In the genomic region with DNA sequence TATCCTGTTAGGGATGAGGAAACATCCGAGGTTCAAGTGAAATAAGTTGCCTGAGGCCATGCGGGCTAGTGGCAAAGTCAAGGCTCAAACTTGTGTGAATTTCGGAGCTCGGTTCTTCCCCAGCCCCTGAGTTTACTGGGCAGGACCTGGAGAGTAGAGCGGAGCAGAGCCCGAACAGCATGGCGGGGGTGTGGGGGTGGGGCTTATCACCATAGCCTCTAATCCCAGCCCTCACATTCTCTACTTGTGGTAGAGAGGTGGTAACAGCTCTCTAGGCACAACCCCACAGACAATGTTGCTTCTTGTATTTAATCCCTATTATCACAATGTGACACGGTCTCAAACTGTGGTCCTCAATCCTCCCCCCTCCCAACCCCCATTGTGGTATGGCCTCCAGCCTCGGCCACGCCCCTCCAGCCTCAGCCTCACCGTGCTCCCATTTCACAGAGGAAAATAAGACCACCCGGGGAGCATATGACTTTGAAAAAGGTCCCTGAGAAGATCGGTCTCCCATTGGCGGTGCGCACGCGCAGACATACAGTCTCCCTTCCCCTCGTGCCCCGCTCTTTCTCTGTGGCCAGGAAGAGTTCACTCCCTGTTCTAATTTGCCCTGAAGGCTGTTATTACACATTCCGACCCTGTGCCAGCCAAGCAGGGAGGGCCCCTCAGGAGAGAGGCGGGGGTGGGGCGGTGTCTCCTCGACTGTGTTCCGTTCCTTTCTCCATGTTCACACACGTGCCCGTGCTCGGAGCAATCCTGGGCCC, we compare ENCODE assay signal across 8 mouse cellular contexts. TPM values are rescaled to one million over a fixed set of nuclear protein-coding genes. Genes with fewer than 3 reads are reported as not detected.
DNase-seq lines count a peak whose midpoint lies in the region; ATAC-seq and TF ChIP-seq lines count a peak whose summit lies in the region.

No protein-coding gene starts in this region.

- peak; percentile 70 for ATAC-seq in embryonic facial prominence, embryonic 13.5 days (ENCODE audit: insufficient number of reproducible peaks, insufficient read depth, low FRiP score, low TSS enrichment, low read depth)
- ATAC-seq in hindbrain, embryonic 15.5 days (ENCODE audit: low FRiP score, low read depth) = peak; percentile 51
- ATAC-seq in liver, embryonic 12.5 days = peak; percentile 69

- peak overlapping the region; percentile 76 for H3K4me3 ChIP-seq in E14TG2a.4 (replicated peaks; ENCODE audit: low read length)
- peak overlapping the region; percentile 57 to 67 for H3K4me3 ChIP-seq in ES-E14 (ENCODE audit: insufficient read depth in 1 of 2, low read depth in 1 of 2, low read length in 2 of 2, poor library complexity in 1 of 2, severe bottlenecking in 1 of 2)
- peak overlapping the region; percentile 31 for H3K4me3 ChIP-seq in embryonic facial prominence, embryonic 13.5 days
- H3K4me3 ChIP-seq in hindbrain, embryonic 15.5 days = peak overlapping the region; percentile 32
- peak overlapping the region; percentile 44 for H3K4me3 ChIP-seq in liver, embryonic 12.5 days
- H3K4me3 ChIP-seq in myocyte = no peak overlapping the region

- in situ Hi-C loops in ES-E14 (cut with MboI; ENCODE audit: low sequenced_read_pairs in 2 of 2, unreplicated experiment in 2 of 2) = no loop called here

- H3K36me3 ChIP-seq in E14TG2a.4 (ENCODE audit: insufficient read depth, low read length) (no peaks in the 10 kb centered on the region), ES-E14 (ENCODE audit: control insufficient read depth, insufficient read depth, low read length, poor library complexity, severe bottlenecking) (no peaks in the 10 kb centered on the region), myocyte (ENCODE audit: control insufficient read depth, insufficient read depth) (no peaks in the 10 kb centered on the region)
- no peaks in the 10 kb centered on the region for H3K36me3 ChIP-seq in embryonic facial prominence, embryonic 13.5 days
- no peaks in the 10 kb centered on the region for H3K36me3 ChIP-seq in hindbrain, embryonic 15.5 days
- H3K36me3 ChIP-seq in liver, embryonic 12.5 days = no peaks in the 10 kb centered on the region

- peak overlapping the region; percentile 62; the same call in 1 of the 2 replicates for H3K9ac ChIP-seq in ES-E14 (ENCODE audit: insufficient read depth, low read depth, low read length, poor library complexity, severe bottlenecking)
- peak overlapping the region; percentile 49 for H3K9ac ChIP-seq in embryonic facial prominence, embryonic 13.5 days
- H3K9ac ChIP-seq in hindbrain, embryonic 15.5 days = peak overlapping the region; percentile 20; the same call in 1 of the 2 replicates
- peak overlapping the region; percentile 50 for H3K9ac ChIP-seq in liver, embryonic 12.5 days

- H3K4me1 ChIP-seq in E14TG2a.4 (replicated peaks; ENCODE audit: low read depth, low read length) (peaks cover 50% of the 10 kb centered on the region), ES-E14 (ENCODE audit: control insufficient read depth in 2 of 2, insufficient read depth in 2 of 2, low read length in 2 of 2, poor library complexity in 1 of 2) (peaks cover 0 to 12% of the 10 kb centered on the region in 2 experiments; a peak in 2 of 4 replicates)
- peaks cover 63% of the 10 kb centered on the region for H3K4me1 ChIP-seq in embryonic facial prominence, embryonic 13.5 days
- peaks cover 20% of the 10 kb centered on the region for H3K4me1 ChIP-seq in hindbrain, embryonic 15.5 days (replicated peaks)
- peaks cover 61% of the 10 kb centered on the region for H3K4me1 ChIP-seq in liver, embryonic 12.5 days

- TF ChIP-seq POLR2A in myocyte (IDR thresholded peaks at IDR 0.05; ENCODE audit: insufficient read length, low read depth) = no peak

- peak overlapping the region; percentile 58 for H3K4me2 ChIP-seq in embryonic facial prominence, embryonic 13.5 days
- peak overlapping the region; percentile 62 for H3K4me2 ChIP-seq in hindbrain, embryonic 15.5 days
- peak overlapping the region; percentile 71 for H3K4me2 ChIP-seq in liver, embryonic 12.5 days
- H3K4me2 ChIP-seq in myocyte (ENCODE audit: low read depth) = peak overlapping the region; percentile 34

- H3K27ac ChIP-seq in ES-E14 (ENCODE audit: insufficient read depth, low read depth, low read length, poor library complexity, severe bottlenecking) = 0 out of 2 replicates have a peak overlapping the region, but pooled peaks have one; percentile 29
- H3K27ac ChIP-seq in embryonic facial prominence, embryonic 13.5 days = peak overlapping the region; percentile 85
- no peak overlapping the region for H3K27ac ChIP-seq in hindbrain, embryonic 15.5 days (replicated peaks)
- peak overlapping the region; percentile 23 for H3K27ac ChIP-seq in liver, embryonic 12.5 days

- peak; percentile 80 for DNase-seq in ES-E14 (ENCODE audit: low read depth, low spot score)
- no peak for DNase-seq in spleen, postnatal 4 days (ENCODE audit: low spot score in 2 of 2)
- no peak for DNase-seq in left cerebral cortex, adult 11 months (ENCODE audit: low spot score)

- WGBS in embryonic facial prominence, embryonic 13.5 days = 2% methylated on average over 27 of the region's 27 CpGs
- 1% methylated on average over 27 of the region's 27 CpGs for WGBS in hindbrain, embryonic 15.5 days
- 3% methylated on average over 27 of the region's 27 CpGs for WGBS in liver, embryonic 12.5 days (ENCODE audit: insufficient replicate concordance)

- H3ac ChIP-seq in myocyte (ENCODE audit: control insufficient read depth, insufficient read length) = no peak overlapping the region

- H3K79me2 ChIP-seq in myocyte (ENCODE audit: control insufficient read depth, insufficient read depth) = no peaks in the 10 kb centered on the region

- TF ChIP-seq CTCF in E14TG2a.4 (conservative IDR thresholded peaks at IDR 0.05; ENCODE audit: low read length) = no peak

- no peaks in the 10 kb centered on the region for H3K9me3 ChIP-seq in E14TG2a.4 (ENCODE audit: low read length)
- no peaks in the 10 kb centered on the region for H3K9me3 ChIP-seq in ES-E14 (ENCODE audit: control insufficient read depth, insufficient read depth, low read depth, low read length)
- H3K9me3 ChIP-seq in embryonic facial prominence, embryonic 13.5 days = no peaks in the 10 kb centered on the region
- H3K9me3 ChIP-seq in hindbrain, embryonic 15.5 days = no peaks in the 10 kb centered on the region
- no peaks in the 10 kb centered on the region for H3K9me3 ChIP-seq in liver, embryonic 12.5 days (replicated peaks)

- H3K27me3 ChIP-seq in E14TG2a.4 (ENCODE audit: insufficient read depth, low read length) = peaks cover 19% of the 10 kb centered on the region
- peaks cover 3% of the 10 kb centered on the region; the same call in 1 of the 2 replicates for H3K27me3 ChIP-seq in embryonic facial prominence, embryonic 13.5 days
- 0 out of 2 replicates have a peak, but pooled peaks cover 2% of the 10 kb centered on the region for H3K27me3 ChIP-seq in hindbrain, embryonic 15.5 days
- H3K27me3 ChIP-seq in liver, embryonic 12.5 days (replicated peaks) = peaks cover 26% of the 10 kb centered on the region
- H3K27me3 ChIP-seq in myocyte (ENCODE audit: control insufficient read depth, insufficient read depth, insufficient read length) = no peaks in the 10 kb centered on the region

TF ChIP-seq in ES-E14, 5 proteins besides CTCF, POLR2A, EP300 and RAD21:
- TF ChIP-seq ZC3H11A (IDR thresholded peaks at IDR 0.05; ENCODE audit: borderline replicate concordance, low read depth, low read length) (no peak), HCFC1 (IDR thresholded peaks at IDR 0.05; ENCODE audit: borderline replicate concordance, insufficient read depth, low read length) (no peak), CHD2 (IDR thresholded peaks at IDR 0.05; ENCODE audit: low read depth, low read length) (no peak), MAFK (IDR thresholded peaks at IDR 0.05; ENCODE audit: insufficient read depth, low read depth, low read length) (no peak), ZNF384 (IDR thresholded peaks at IDR 0.05; ENCODE audit: low read depth, low read length) (no peak)

TF ChIP-seq in myocyte, 11 proteins besides CTCF, POLR2A, EP300 and RAD21:
- TF ChIP-seq REST (IDR thresholded peaks at IDR 0.05; ENCODE audit: insufficient read depth, insufficient read length) (no peak), USF1 (IDR thresholded peaks at IDR 0.05; ENCODE audit: low read depth) (no peak), MYOG (IDR thresholded peaks at IDR 0.05; ENCODE audit: control insufficient read depth in 1 of 3, insufficient read depth in 1 of 3, insufficient read length in 2 of 3, low read depth in 2 of 3) (no peak), E2F4 (IDR thresholded peaks at IDR 0.05; ENCODE audit: insufficient read depth) (no peak), MYOD1 (IDR thresholded peaks at IDR 0.05; ENCODE audit: control insufficient read depth in 1 of 3, insufficient read length in 2 of 3, low read depth in 2 of 3) (no peak), CEBPB (IDR thresholded peaks at IDR 0.05; ENCODE audit: insufficient read depth, poor library complexity, severe bottlenecking) (no peak), SRF (IDR thresholded peaks at IDR 0.05; ENCODE audit: control insufficient read depth, insufficient read length, low read depth) (no peak), POLR2AphosphoS2 (IDR thresholded peaks at IDR 0.05; ENCODE audit: insufficient read length, low read depth) (no peak), TCF12 (IDR thresholded peaks at IDR 0.05; ENCODE audit: insufficient read depth, poor library complexity, severe bottlenecking) (no peak), TCF3 (IDR thresholded peaks at IDR 0.05; ENCODE audit: insufficient read length, low read depth) (no peak), MAX (IDR thresholded peaks at IDR 0.05; ENCODE audit: low read depth) (no peak)

RNA-seq across cellular contexts. Expression of a gene that starts 10.8 kb away (rescaled TPM):
- 1.4 and 3.5 TPM in 2 replicates for total RNA-seq in ES-E14 (2012; rRNA removed)
- polyA plus RNA-seq in embryonic facial prominence, embryonic 13.5 days (2015; fragmentation: Nextera tagmentation; extraction: Ambion mirVana) = 10.8 and 13.9 TPM in 2 replicates
- 1.6 and 1.9 TPM in 2 replicates for polyA plus RNA-seq in hindbrain, embryonic 15.5 days (2015; fragmentation: Nextera tagmentation; extraction: Ambion mirVana)
- 0.19 and 0.29 TPM in 2 replicates for polyA plus RNA-seq in liver, embryonic 12.5 days (2016; fragmentation: Nextera tagmentation; extraction: Ambion mirVana)
- 0.12 TPM for polyA plus RNA-seq in myocyte (2012; fragmentation: generic; extraction: Trizol)

RNA-seq across cellular contexts. Expression of a gene that starts 43.4 kb away (rescaled TPM):
- 15.6 and 17.2 TPM in 2 replicates for total RNA-seq in ES-E14 (2012; rRNA removed)
- polyA plus RNA-seq in embryonic facial prominence, embryonic 13.5 days (2015; fragmentation: Nextera tagmentation; extraction: Ambion mirVana) = 88.4 and 94.6 TPM in 2 replicates
- polyA plus RNA-seq in hindbrain, embryonic 15.5 days (2015; fragmentation: Nextera tagmentation; extraction: Ambion mirVana) = 46.6 and 48.0 TPM in 2 replicates
- polyA plus RNA-seq in liver, embryonic 12.5 days (2016; fragmentation: Nextera tagmentation; extraction: Ambion mirVana) = 41.9 and 44.0 TPM in 2 replicates
- 45.2 TPM for polyA plus RNA-seq in myocyte (2012; fragmentation: generic; extraction: Trizol)
